Mouse (Mus musculus): ENCODE results near the gene Chfr. TPM values are rescaled to one million over a fixed set of nuclear protein-coding genes. Genes with fewer than 3 reads are reported as not detected.

Chfr gene
- polyA plus RNA-seq, 1 experiment from 2014 or later, result 101 TPM

GRCm38 (mm10) chr5:110211312-110211711 is 75.7 kb downstream of the Chfr start:
- H3K4me3 ChIP-seq (ENCODE audit: low read depth, low read length), result no peak overlapping the region
- no peak overlapping the region for H3K9ac ChIP-seq (replicated peaks; ENCODE audit: low read depth, low read length)
- no peaks in the 10 kb centered on the region for H3K9me3 ChIP-seq (ENCODE audit: control insufficient read depth, low read length)
- H3K4me2 ChIP-seq (ENCODE audit: low read depth, low read length), result no peak overlapping the region
- H3K27ac ChIP-seq (ENCODE audit: low read depth, low read length), result no peak overlapping the region
- peaks cover 76% of the 10 kb centered on the region for H3K36me3 ChIP-seq (ENCODE audit: control insufficient read depth, insufficient read depth, low read length)
- H3K4me1 ChIP-seq (ENCODE audit: control insufficient read depth, insufficient read depth, low read length), result no peaks in the 10 kb centered on the region
- ATAC-seq (ENCODE audit: low read depth), result no peak
- 92% methylated on average over 2 of the region's 2 CpGs for WGBS
- H3K27me3 ChIP-seq (ENCODE audit: control insufficient read depth, insufficient read depth, low read length), result no peaks in the 10 kb centered on the region

GRCm38 (mm10) chr5:110216780-110217179 is 81.1 kb downstream of the Chfr start:
- Histone ChIP-seq H3K4me2 (ENCODE audit: low read depth, low read length) (no peak overlapping the region), H3K27ac (ENCODE audit: low read depth, low read length) (no peak overlapping the region), H3K27me3 (ENCODE audit: control insufficient read depth, insufficient read depth, low read length) (no peaks in the 10 kb centered on the region), H3K4me1 (ENCODE audit: control insufficient read depth, insufficient read depth, low read length) (no peaks in the 10 kb centered on the region), H3K4me3 (ENCODE audit: low read depth, low read length) (no peak overlapping the region), H3K36me3 (ENCODE audit: control insufficient read depth, insufficient read depth, low read length) (peaks cover 66% of the 10 kb centered on the region), H3K9ac (replicated peaks; ENCODE audit: low read depth, low read length) (no peak overlapping the region), H3K9me3 (ENCODE audit: control insufficient read depth, low read length) (no peaks in the 10 kb centered on the region)
- WGBS, result 93% methylated on average over 3 of the region's 3 CpGs
- ATAC-seq (ENCODE audit: low read depth), result no peak

DNA sequence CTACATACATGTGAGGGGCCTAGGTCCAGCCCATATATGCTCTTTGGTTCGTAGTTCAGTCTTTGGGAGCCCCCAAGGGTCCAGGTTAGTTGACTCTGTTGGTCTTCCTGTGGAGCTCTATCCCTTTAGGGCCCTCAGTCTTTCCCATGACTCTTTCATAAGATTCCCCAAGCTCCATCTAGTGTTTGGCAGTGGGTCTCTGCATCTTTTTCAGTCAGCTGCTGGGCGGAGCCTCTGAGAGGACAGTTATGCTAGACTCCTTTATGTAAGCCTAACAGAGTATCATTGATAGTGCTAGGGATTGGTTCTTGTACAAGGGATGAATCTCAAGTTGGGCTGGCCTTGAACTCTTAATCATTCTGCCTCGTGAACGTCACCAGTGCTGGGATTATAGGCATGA is 84.7 kb downstream of the Chfr start:
- Histone ChIP-seq H3K4me2 (ENCODE audit: low read depth, low read length) (no peak overlapping the region), H3K27me3 (ENCODE audit: control insufficient read depth, insufficient read depth, low read length) (no peaks in the 10 kb centered on the region), H3K4me3 (ENCODE audit: low read depth, low read length) (no peak overlapping the region), H3K27ac (ENCODE audit: low read depth, low read length) (no peak overlapping the region), H3K4me1 (ENCODE audit: control insufficient read depth, insufficient read depth, low read length) (no peaks in the 10 kb centered on the region), H3K9ac (replicated peaks; ENCODE audit: low read depth, low read length) (no peak overlapping the region), H3K9me3 (ENCODE audit: control insufficient read depth, low read length) (no peaks in the 10 kb centered on the region), H3K36me3 (ENCODE audit: control insufficient read depth, insufficient read depth, low read length) (peaks cover 59% of the 10 kb centered on the region)
- no peak for ATAC-seq (ENCODE audit: low read depth)
- WGBS, result 98% methylated on average over 4 of the region's 4 CpGs

Other genes starting within 250 kb of the Chfr start
- gene Gm15446, start 212.4 kb upstream of the Chfr start, polyA plus RNA-seq (2014; fragmentation: Nextera tagmentation; extraction: Ambion mirVana), result 0.59 and 0.76 TPM in 2 replicates
- gene Zfp932, start 139.3 kb upstream of the Chfr start, polyA plus RNA-seq (2014; fragmentation: Nextera tagmentation; extraction: Ambion mirVana), result 29.8 and 30.8 TPM in 2 replicates
- gene Gm17655, start 63.3 kb upstream of the Chfr start, polyA plus RNA-seq (2014; fragmentation: Nextera tagmentation; extraction: Ambion mirVana), result 5.3 and 7.5 TPM in 2 replicates
- gene Gm35315, start 41.4 kb upstream of the Chfr start, polyA plus RNA-seq (2014; fragmentation: Nextera tagmentation; extraction: Ambion mirVana), result 0.33 and 0.50 TPM in 2 replicates
- 2.0 and 2.7 TPM in 2 replicates for gene Plcxd1, start 35.9 kb upstream of the Chfr start, polyA plus RNA-seq (2014; fragmentation: Nextera tagmentation; extraction: Ambion mirVana)
- 57.3 and 61.5 TPM in 2 replicates for gene Gtpbp6, start 27.6 kb upstream of the Chfr start, polyA plus RNA-seq (2014; fragmentation: Nextera tagmentation; extraction: Ambion mirVana)
- gene Zfp605, start 25.8 kb upstream of the Chfr start, polyA plus RNA-seq (2014; fragmentation: Nextera tagmentation; extraction: Ambion mirVana), result 12.2 and 17.1 TPM in 2 replicates
- gene Golga3, start 40.9 kb downstream of the Chfr start, polyA plus RNA-seq (2014; fragmentation: Nextera tagmentation; extraction: Ambion mirVana), result 30.4 and 31.5 TPM in 2 replicates
- 30.4 and 33.8 TPM in 2 replicates for gene Ankle2, start 95.2 kb downstream of the Chfr start, polyA plus RNA-seq (2014; fragmentation: Nextera tagmentation; extraction: Ambion mirVana)
- 111 and 113 TPM in 2 replicates for gene Pgam5, start 134.1 kb downstream of the Chfr start, polyA plus RNA-seq (2014; fragmentation: Nextera tagmentation; extraction: Ambion mirVana)
- gene Pxmp2, start 150.3 kb downstream of the Chfr start, polyA plus RNA-seq (2014; fragmentation: Nextera tagmentation; extraction: Ambion mirVana), result 10.0 and 11.9 TPM in 2 replicates
- 5.9 and 8.2 TPM in 2 replicates for gene Pole, start 150.5 kb downstream of the Chfr start, polyA plus RNA-seq (2014; fragmentation: Nextera tagmentation; extraction: Ambion mirVana)
- 9.0 and 10.0 TPM in 2 replicates for gene P2rx2, start 207.4 kb downstream of the Chfr start, polyA plus RNA-seq (2014; fragmentation: Nextera tagmentation; extraction: Ambion mirVana)
- gene Lrcol1, start 208.9 kb downstream of the Chfr start, polyA plus RNA-seq (2014; fragmentation: Nextera tagmentation; extraction: Ambion mirVana), result not detected in 2 replicates

Data from neural tube, embryonic 14.5 days (tissue).